Mouse (Mus musculus): ENCODE results near the gene Psg29. TPM values are rescaled to one million over a fixed set of nuclear protein-coding genes. Genes with fewer than 3 reads are reported as not detected.

The Psg29 gene
- not detected for total RNA-seq (2021)
- long read RNA-seq, experiment 1 = 0 reads
- long read RNA-seq, experiment 2 = 0 reads

GRCm38 (mm10) chr7:17203177-17203576 lies at the start of gene Psg29:
Gene Psg29 (plus strand): TSS chr7:17203477.
- no peak for DNase-seq (ENCODE audit: low spot score in 2 of 2)

DNA sequence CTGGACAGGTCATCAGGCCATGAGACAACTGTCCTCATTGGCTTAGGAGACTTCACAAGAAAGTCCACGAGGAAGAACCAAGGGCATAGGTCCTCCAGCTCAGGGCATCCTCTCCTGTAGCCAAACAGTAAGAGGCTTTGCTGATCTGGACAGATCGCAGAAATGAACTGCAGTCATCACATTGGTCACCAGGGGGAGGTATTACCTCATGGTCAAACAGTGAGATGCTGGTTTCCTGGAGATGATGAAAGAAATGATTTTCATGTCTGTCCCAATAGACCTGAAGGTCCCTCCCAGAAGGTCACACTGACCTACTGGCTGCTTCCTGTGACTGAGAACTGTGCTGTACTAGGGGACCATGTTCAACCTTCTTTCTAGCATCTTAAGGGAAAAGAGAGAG lies 47.6 kb upstream of the Psg29 start:
- no peak for DNase-seq (ENCODE audit: low spot score in 2 of 2)

GRCm38 (mm10) chr7:17156885-17157677 lies 46.2 kb upstream of the Psg29 start:
- DNase-seq (ENCODE audit: low spot score in 2 of 2) = no peak

GRCm38 (mm10) chr7:17159011-17159410 lies 44.3 kb upstream of the Psg29 start:
- no peak for DNase-seq (ENCODE audit: low spot score in 2 of 2)

- no peak for DNase-seq (ENCODE audit: low spot score in 2 of 2)
Measured at GRCm38 (mm10) chr7:17171827-17172226, 31.4 kb upstream of the Psg29 start.

- DNase-seq (ENCODE audit: low spot score in 2 of 2) = no peak
Measured at GRCm38 (mm10) chr7:17205530-17206184, 2.4 kb downstream of the Psg29 start.

Other genes starting within 250 kb of the Psg29 start
- 1 to 10 TPM; 7.3 to 7.8 TPM for gene Pnmal1, start 243.8 kb upstream of the Psg29 start, total RNA-seq (2021)
- gene Gm42372, start 220.4 kb upstream of the Psg29 start, total RNA-seq (2021) = 1 to 10 TPM; 2.2 TPM
- 10 to 100 TPM; 40.2 to 45.4 TPM for gene Ccdc8, start 210.8 kb upstream of the Psg29 start, total RNA-seq (2021)
- gene Ppp5c, start 175.6 kb upstream of the Psg29 start, total RNA-seq (2021) = 100 to 1,000 TPM in 1 of 2 experiments, 10 to 100 TPM in 1; 91.5 to 102 TPM
- gene Hif3a, start 141.1 kb upstream of the Psg29 start, total RNA-seq (2021) = 10 to 100 TPM; 14.3 to 17.8 TPM
- gene Psg16, start 129.4 kb upstream of the Psg29 start, total RNA-seq (2021) = under 1 TPM; 0.39 to 0.79 TPM
- gene Ceacam3, start 53.2 kb upstream of the Psg29 start, total RNA-seq (2021) = not detected